Mouse (Mus musculus): Measurements from ENCODE around the gene Nkap.
A peak's percentile ranks its signal among the peaks of the same experiment; 100 is the strongest.
"Not testable (repeated sequence)": the region's sequence is repeated elsewhere in the genome, so short reads cannot be mapped to it uniquely, and the experiment has no call there.

The Nkap gene

DNA sequence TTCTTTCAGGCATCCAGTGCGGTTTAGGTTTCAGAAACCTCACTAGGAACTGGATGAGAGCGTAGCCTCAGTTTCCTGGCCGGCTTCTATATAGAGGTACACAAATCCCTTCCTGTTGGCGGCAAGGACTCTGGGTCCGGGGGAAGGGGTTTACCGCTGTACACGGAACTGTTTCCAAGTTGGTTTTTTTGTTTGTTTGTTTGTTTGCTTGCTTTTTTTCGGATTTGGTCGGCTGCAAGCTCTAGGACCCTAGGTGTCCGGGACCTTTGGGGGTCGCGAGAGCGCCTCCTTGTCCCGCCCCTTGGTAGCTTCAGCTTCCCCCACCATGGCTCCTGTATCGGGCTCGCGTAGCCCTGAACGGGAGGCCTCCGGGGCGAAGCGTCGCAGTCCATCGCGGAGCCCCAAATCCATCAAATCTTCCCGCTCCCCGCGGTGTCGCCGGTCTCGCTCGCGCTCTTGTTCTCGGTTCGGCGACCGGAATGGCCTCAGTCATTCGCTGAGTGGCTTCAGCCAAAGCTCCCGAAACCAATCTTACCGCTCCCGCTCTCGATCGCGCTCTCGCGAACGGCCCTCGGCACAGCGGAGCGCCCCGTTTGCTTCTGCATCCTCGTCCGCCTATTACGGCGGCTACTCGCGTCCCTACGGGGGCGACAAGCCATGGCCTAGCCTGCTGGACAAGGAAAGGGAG, at the start of gene Nkap:
TSS of gene Nkap (plus strand) at position 125 of the 688 bp plus-strand sequence.
- DNase-seq = peak; percentile 75 to 84

DNA sequence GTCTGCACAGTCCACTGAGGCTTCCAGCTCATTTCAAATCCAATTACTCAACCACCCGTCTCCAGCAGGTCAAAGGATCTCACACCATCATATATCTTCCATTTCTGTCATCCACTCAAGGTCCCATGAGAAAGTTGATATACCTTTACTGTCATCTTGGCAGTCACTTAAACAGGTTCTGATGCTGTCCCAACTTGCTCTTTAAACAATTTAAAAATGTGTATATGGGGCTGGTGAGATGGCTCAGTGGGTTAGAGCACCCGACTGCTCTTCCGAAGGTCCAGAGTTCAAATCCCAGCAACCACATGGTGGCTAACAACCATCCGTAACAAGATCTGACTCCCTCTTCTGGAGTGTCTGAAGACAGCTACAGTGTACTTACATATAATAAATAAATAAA, 46.2 kb upstream of the Nkap start:
- not testable (repeated sequence) for DNase-seq

DNA sequence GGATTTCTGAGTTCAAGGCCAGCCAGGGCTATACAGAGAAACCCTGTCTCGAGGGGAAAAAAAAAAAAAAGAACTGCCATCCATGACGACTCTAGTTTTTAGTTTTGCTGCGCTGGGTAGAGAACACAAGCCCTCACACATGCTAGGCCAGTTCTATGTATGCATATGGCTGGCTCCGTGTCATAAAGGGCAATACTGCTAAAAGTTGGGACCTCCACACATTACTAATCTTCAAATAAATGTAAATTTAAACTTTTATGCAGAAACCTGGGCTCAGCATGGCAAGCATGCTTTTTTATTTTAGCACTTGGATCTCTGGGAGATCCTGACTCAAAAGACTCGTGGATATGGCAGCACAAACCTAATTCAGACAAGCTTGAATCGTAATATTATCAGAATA, 45.4 kb upstream of the Nkap start:
- DNase-seq = no peak

DNA sequence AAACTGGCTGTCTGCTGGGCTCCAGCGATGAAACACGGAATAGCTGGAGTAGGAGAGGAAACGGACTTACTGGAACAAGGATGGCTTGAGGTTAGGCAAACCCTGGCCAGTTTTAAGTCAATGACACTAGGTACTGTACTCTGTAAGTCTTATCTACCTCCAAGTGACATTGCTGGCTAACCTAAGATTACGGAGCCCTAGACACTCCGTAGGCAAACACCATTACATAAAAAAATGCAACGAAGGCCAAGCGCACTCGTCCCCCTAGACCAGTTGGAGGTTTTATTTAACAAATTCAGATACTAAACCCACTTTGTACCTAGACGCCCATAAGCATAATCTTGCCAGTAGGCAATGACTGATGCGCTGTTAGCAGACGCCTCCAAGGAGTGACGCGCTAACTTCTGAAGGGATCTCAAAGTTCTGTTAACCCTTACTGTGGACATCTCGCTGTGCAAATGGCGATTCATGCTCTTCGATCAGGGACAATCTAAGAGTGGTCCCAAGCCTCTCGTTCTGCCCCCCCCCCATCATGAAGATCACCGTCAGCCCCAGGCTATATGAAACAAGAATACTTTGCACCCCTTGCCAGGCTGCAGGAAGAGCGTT, 42.2 kb upstream of the Nkap start:
- peak; percentile 13 to 24 for DNase-seq

DNA sequence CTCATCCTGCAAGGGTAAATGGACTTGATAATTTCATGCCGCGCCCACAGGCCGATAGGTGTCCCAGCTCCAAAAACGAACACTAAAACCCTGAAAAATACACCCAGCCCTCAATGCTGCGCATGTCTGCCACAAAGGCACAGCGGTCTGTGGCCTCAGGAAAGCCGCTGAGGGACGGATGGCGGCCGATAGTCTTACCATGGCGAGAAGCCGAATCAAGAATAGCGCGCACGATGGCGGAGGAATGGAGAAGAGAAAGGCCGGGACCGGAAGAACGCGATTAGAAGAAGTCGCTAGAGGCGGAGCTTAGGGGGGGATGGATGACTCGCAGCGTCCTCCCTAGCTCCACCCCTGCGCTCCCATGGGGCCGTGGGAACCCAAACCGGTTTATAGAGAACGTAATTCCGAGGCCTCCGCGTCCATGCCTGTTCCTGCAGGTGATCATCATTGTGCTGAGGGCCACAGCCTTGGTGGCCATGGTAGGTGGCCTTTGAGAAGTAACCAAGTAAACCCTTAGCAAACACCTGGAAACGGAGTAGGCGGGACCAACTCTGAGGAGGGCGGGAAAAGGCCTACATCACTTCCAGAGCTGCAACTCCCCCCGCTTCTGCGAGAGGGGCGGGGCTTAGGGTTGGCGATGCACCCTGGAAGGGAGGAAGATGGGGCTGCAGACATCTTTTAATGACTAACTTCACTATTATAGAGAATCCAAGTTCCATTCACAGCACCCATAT, 41.5 kb upstream of the Nkap start, which contains the start of gene Rpl39:
TSS of gene Rpl39 (minus strand) at position 476 of the 734 bp plus-strand sequence.
- DNase-seq = peak; percentile 90 to 93

DNA sequence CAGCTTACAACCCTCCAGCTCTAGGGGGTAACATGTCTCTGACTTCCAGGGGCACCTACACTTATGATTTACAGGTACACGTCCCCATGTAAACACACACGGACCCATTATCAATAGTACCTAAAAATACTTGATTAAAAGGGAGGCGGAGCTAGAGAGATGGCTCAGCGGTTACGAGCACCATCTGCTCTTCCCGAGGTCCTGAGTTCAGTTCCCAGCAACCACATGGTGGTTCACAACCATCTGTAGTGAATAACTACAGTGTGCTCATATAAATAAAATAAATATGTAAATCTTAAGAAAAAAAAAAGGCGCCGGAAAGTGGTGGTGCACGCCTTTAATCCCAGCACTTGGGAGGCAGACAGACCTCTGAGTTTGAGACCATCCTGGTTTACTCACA, 40.9 kb upstream of the Nkap start:
- no peak for DNase-seq

DNA sequence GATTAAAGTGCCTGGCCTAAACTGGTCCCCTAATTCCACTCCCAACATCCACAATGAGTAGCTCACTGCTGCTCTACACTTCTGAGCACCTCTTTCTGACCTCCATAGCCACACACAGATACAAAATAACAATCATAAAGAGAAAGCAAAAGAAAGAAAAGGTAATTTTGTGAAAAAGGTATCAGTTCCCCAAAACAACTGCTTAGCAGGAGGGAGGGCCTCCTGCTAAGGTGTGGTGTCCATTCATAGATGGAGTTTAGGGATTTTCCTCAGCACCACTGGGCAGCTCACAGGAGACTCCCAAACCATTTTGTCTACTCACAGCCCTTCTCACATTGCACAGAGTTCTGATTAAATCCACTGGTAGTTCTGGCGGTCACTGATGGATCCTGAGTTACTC, 37.8 kb upstream of the Nkap start:
- no peak for DNase-seq

DNA sequence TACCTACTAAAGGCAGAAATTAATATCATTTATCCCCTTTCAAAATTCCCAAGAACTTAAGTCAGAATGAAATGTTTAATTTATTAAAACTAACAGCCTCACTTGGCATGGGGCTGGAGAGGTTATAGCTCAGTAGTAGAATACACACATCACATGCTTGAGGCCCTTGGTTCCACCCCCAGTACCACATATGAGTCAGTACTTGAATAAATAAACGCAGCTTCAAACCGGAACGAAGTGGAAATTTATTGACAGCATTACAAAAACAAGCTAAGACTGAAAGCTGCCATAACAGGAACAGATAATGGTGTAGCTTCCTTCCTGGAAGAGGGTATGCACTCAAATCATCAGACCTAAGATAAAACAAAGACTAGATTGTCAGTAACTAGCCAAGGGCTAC, 35.1 kb upstream of the Nkap start:
- DNase-seq = no peak

DNA sequence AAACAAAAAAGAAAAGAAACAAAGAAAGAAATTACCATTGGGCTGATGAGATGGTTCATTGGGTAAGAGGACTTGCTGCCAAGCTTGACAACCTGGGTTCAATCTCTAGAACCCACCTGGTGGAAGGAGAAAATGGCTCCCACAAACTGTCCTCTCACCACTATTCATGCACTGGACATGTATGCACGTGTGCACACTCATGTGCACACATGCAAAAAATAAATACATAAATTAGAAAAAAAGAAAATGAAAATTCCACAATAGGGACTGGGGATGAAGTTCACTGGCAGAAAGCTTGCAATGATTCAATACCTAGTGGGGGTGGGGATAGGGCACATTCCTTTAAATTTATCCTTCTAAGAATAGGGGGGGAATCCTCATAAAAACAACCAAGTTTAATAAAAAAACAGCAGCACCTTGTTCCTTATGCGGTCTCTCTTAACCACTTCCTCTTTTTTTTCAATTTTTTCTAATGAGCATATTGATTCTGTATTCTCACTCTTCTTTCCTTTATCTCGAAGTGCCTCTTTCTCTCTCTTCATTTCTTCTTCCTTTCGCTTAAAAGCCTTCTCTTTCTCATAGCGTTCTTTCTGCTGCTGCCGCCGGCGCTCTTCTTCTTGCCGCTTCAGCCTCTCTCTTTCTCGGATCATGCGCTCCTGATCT, 31.4 kb upstream of the Nkap start:
- DNase-seq = no peak

DNA sequence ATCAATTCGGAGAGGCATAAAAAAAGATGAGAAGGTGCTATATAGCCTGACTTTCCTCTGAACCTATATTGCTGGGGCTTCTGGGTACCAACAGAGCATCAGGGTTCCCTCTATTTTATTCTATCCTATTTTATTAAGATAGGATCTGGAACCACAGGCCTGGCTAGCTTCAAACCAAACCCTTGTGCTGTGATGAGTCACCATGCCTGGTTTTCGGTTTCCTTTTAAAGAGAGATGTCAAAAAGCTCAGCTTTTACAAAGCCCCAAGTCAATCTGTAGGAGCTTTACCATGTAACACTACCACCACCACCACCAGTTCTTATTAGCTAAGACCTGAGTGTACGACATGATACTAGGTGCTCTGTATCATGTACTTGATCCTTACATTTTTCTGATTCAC, 27.9 kb upstream of the Nkap start:
- no peak for DNase-seq

DNA sequence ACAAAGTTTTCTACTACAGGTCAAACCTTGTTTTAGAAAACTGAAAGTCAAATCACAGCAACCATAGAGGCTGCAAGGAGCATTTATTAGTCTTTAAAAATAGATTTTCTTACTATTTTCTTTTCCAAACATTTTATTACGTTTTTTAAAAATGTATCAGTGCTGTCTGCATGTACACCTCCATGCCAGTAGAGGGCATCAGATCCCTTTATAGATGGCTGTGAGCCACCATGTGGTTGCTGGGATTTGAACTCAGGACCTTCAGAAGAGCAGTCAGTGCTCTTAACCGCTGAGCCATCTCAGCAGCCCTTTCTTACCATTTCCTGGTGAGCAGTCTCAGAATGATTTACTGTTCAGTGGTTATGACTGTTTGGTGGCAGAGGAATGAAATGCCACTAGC, 22.8 kb upstream of the Nkap start:
- DNase-seq = no peak

DNA sequence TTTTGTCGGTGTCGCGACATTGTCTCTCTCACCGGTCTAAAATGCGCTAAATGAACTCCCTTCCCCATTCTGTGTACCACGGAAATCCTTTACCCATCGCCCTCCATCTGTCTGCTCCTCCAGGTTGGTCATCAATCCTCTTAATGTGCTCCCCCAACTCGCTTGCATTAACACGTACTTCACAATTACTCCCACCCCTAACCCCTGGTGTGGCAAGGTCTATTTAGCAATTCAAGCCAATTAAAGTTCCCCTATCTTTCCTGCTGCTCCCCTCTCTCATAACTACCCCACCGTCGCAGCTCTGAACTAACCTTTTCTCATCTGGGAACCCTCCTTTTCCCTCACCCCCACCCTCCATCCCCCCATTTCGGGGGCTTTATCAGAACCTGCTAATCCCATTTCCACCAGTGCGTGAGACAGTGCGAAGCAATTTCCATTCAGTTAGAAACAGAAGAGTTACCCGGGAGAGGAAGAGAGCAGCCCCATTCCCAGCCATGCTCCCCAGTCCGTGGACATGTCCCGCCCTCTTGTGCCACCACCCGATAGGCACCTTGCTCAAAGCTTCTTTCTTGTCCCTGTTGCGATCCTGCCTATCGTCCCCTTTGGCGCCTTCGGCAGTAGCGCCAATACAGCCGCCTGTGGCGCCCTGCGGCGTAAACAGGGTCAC, 16.9 kb upstream of the Nkap start:
- no peak for DNase-seq

DNA sequence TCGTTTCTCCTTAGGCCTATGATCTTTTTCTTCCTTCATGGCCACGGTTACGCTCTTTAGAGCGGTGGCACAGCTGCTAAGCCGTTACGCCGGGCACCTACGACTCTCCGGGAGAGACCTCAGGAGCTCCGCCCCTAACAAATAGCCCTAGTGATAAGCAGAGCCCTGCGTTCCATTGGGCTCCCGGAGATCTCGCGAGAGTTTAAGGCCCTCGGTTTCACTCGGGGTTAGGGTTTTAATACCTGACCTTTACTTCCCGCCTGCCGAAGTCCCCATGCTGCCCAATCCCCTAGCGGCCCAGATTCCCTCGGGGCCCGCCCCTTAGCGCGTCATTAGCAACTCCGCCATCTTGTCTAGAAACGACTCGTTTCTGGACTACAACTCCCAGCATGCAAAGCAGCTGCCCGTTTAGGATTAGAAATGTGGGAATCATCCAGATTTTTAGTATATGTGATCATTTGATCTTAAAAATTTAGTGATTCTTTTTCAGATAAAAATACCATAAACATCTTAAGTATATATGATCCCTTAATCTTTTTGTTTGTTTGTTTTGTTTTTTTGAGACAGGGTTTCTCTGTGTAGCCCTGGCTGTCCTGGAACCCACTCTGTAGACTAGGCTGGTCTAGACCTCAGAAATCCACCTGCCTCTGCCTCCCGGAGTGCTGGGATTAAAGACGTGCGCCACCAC, 16.3 kb upstream of the Nkap start, which contains the start of gene Upf3b:
TSS of gene Upf3b (minus strand) at position 130 of the 688 bp plus-strand sequence.
- DNase-seq = peak; percentile 92 to 95

DNA sequence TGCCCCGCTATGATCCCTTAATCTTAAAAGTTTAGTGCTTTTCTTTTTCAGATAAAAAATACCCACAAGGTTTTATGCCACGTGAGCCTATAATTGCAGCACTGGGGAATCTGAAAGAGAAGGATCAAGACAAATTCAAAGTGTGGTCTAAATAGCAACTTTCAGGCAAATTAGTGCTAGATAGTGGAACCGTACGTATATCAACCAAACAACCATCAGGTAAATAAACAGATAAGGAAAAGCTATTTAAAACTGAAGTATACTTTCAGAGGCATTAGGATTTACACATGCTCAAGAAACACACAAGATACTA, 15.8 kb upstream of the Nkap start:
- DNase-seq = no peak

DNA sequence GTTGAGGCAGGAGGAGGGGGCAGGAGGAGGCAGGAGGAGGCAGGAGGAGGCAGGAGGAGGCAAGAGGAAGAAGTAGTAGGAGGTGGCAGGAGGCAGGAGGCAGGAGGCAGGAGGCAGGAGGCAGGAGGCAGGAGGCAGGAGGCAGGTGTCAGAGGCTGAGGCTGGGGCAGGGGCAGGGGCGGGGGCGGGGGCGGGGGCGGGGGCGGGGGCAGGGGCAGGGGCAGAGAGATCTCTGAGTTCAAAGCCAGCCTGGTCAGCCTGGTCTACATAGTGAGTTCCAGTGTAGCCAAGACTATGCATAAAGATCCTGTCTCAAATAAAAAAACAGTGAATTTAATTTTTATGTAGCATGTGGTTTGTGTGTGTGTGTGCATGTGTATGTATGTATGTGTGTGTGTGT, 9.5 kb upstream of the Nkap start:
- no peak for DNase-seq

DNA sequence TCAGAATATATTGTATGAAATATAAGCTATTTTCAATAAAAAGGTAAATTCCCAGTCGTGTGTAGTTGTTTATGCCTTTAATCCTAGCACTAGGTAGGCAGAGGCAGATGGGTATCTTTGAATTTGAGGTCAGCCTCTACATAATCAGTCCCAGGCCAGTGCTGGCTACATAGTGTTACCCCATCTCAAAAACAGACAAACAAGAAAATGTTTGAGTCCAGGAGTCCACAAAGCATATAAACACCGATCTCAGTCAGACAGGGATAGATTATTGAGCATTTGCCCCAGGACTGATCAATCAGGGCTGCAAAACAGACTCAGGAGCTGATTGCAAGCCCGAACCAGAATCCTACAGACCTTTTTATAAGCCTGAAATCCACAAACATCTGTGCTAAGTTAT, 7.0 kb upstream of the Nkap start:
- no peak for DNase-seq

DNA sequence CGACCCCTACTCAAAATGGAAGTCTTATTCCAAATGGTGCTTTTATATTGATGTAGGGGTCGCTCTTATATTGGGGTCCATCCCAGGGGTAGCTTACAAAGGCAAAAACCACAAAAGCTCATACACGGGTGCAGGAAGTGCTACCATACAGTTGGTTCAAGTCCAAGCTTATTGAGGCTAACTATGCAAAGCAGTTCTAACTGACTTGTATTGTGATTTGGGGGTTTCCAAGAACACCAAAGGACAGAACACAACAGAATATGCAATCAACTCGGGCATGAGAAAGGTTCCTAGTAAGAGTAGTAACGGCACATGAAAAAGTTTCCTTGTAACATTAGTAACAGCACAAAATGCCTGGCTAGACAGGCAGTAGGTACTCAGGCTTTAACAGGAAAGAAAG, 6.4 kb upstream of the Nkap start:
- DNase-seq = no peak

DNA sequence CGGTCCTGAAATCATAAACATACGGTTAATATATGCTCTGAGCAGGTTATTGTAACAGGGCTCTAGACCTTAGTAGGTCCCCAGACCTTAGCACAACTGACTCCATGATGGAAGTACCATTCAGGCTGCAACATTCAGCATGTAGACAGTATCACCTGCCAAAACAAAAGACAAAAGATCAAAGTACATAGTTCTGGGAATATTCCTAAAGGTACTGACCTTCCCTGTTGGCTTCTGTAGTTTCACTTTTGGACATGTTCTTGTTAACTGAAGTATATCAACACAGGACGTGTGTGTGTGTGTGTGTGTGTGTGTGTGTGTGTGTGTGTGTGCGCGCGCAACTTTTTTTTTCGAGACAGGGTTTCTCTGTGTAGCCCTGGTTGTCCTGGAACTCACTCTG, 1.1 kb upstream of the Nkap start:
- no peak for DNase-seq

DNA sequence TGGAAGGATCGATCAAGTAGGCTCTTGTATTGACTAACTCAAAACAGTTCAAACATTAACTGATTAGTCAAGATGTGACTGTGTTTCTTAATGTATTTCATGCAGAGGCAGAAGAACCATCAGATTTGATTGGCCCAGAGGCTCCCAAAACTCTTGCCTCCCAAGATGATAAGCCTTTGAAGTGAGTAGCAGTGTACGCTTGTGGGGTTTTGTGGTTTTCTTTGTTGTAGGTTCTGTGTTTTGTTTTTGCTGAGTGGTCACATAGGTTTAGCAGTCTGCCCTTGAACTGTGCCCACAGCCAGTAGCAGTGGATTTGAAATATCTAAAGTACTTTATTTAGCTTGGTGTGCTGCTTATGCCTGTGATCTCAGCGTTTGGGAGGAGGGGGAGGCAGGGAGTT, 15.1 kb downstream of the Nkap start:
- no peak for DNase-seq

DNA sequence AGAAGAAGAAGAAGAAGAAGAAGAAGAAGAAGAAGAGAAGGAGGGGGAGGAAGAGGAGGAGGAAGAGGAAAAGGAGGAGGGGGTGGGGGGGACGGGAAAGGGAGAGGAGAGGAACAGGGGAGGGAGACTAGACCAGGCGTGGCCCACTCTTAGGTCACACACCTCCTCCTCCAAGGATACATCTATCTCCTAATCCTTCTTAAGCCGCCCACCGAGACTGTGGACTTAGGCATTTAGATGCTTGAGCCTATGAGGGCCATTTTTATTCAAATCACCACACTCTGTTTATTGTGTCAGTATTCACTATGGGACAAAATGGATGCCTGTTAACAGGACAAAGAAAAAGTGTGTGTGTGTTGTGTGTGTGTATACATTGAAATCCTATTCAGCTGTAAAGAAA, 17.9 kb downstream of the Nkap start:
- not testable (repeated sequence) for DNase-seq

DNA sequence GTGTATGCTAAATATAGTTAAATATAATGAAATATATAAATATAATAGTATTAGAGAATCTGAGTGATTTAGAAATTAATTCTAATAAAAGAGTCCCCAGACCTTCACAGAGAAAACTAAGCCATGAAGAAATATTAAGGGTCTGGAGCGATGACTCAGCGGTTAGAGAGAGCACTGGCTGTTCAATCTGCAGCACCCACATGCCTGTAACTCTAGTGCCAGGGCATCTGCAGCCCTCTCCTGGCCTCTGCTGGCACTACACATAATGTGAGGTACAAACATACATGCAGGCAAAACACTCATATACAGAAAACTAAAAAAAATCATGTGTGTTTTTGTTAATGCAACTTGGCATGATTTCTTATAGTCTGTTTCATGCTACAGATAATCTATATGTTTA, 18.4 kb downstream of the Nkap start:
- DNase-seq = peak; percentile 5 to 36

DNA sequence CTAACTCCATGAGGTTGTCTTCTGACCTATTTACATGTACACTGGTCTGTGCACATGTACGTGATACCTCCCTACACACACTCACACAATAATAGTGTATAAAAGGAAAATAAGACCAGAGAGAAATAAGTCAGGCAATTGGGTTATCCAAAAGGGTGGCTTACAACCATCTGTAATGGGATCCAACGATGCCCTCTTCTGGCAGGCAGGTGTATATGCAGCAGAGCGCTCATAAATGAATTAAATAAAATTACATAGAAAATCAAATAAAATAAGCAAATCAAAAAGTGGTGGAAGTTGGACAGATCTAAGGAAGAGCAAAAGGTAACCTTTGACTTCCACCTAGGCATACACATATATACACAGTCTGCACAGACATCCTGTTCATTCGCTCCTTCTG, 31.2 kb downstream of the Nkap start:
- DNase-seq = peak in 1 of 2 experiments; percentile 7

Data from cerebellum, postnatal 10 days (tissue).